Mouse (Mus musculus) olfactory bulb, adult 2 months (tissue): ENCODE results near the gene Aph1a.

Source experiments
- CTCF ChIP-seq: fragments of 200-500 bp; IDR thresholded peaks from 2 replicates; pipeline ENCODE4 v1.5.1; 2012; ENCODE audit warnings: low read depth, mild to moderate bottlenecking, low read length, moderate library complexity; ENCODE audit not compliant: insufficient read depth
- POLR2A ChIP-seq: fragments of 200-500 bp; IDR thresholded peaks from 2 replicates; pipeline ENCODE4 v1.6.1; 2012; ENCODE audit warnings: mild to moderate bottlenecking, low read depth, low read length, moderate library complexity; ENCODE audit not compliant: insufficient read depth

GRCm38 (mm10) chr3:95931471-95931870 lies 37.7 kb downstream of the Aph1a start:
- TF ChIP-seq CTCF: no peak
- no peak for TF ChIP-seq POLR2A
